Mouse (Mus musculus): ENCODE results near the gene Unc13b.
"Not testable (repeated sequence)": the region's sequence is repeated elsewhere in the genome, so short reads cannot be mapped to it uniquely, and the experiment has no call there.

The Unc13b gene

DNA sequence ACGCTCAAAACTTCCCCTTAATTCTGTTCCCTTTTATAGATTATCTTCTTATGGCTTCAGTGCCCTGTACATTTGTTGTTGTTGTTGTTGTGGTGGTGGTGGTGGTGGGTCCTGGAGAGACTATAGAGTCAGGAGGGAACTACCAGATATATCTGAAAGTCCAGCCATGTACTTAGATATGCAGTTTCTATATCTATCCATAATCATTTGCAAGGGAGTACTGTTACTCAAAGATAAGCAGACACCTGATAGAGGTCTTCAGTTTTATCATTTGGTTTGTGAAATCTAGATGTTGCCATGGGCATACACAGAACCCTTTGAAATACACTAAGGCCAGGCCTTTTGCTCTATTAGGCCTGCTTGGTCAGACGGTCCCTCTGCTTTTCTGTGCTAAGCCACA is 55.8 kb downstream of the Unc13b start:
- DNase-seq, result no peak

DNA sequence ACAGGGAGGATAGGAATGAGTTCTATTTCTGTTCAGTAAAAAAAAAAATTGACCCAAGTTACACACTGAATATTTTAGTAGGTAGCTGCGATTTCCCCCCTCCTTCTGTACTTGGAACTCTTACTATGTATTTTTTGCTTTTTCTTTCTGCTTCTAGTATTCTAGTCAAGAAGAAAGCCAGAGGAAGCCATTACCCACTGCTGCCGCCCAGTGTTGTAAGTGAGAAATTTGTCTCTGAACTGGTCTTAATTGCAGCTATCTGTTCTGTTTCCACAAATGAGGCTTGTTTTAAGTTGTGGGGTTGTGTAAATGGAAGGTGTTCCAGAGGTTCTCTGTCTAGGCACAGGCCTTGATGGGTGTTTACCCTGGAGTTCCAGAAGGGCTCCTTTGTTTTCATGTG is 56.2 kb downstream of the Unc13b start:
- DNase-seq, result peak; percentile 64

DNA sequence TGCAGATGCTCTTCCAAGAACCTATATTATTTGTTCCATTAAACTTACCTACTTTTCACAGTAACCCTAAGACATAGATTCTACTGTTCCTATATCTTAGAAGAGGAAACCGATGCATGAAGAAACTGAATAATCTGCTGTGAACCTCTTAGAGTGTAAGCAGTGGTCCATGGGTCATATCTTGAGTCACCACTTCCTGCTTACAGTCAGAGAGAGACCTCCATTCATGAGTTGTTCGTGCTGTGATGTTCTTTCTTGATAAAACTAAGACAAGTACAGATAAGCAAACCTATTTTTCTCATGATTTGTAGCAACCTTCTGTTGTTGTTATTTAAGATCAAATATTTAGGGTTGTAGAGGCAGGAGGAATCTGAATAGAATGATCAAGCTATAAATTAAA is 57.5 kb downstream of the Unc13b start:
- no peak for DNase-seq

DNA sequence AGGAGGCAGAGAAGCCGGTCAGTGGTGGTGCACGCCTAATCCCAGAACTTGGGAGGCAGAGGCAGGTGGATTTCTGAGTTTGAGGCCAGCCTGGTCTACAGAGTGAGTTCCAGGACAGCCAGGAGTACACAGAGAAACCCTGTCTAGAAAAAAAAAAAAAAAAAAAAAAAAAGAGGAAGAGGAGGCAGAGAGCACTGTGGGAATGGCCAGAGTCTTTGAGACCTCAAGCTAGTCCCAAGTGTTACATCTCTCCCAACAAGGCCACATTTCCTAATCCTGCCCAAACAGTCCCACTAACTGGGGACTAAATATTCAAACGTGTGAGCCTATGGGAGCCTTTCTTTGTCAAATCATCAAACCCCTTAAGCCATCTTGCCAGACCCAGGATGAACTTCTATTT is 71.0 kb downstream of the Unc13b start:
- DNase-seq, result no peak

DNA sequence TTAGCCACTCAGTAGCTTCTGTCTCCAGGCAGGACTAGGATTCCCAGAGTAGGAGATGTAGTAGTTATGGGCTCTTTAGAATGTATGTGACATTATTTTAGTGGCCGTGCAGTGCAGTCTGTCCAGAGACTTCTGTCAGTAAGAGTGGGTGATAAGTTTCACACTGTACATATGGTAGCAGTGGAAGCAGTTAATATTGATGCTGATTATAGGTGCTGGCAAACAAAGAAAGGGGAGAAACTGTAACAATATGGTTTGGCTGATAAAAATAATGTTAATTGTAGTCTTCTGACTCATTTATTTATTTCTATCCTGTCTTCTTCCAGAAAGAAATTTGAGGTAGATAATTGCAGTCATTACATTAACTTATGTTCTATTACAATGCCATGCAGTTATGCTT is 83.9 kb downstream of the Unc13b start:
- DNase-seq, result no peak

DNA sequence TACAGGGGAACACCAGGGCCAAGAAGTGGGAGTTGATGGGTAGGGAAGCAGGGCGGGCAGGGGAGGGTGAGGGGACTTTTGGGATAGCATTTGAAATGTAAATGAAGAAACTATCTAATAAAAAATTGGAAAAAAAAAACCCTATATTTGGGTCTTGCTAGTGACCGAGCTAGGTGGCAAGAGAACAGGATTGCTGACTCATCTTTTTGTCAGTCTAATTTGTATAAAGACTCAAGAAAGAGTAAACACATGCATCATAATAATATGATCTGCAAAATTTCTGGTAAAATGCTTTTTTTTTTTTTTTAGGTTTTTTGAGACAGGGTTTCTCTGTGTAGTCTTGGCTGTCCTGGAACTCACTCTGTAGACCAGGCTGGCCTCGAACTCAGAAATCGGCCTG is 93.7 kb downstream of the Unc13b start:
- not testable (repeated sequence) for DNase-seq

DNA sequence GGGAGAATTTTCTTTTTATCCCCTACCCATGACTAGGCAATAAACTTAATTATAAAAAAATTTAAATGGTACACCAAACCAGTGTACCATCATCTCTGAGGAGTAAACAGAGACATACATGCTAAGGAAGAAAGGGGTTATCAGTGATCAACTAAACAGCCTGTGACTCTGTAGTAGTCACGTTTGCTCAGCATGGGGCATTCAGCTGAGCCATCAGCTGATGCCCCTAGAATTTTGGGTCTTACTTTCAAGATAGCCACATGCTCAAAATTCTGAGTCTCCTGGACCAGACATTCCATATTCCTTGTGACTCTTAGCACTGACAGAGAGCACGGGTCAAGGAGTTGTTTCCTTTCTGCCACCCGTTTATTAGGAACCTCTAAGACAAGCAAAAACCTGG is 101.3 kb downstream of the Unc13b start:
- DNase-seq, result no peak

DNA sequence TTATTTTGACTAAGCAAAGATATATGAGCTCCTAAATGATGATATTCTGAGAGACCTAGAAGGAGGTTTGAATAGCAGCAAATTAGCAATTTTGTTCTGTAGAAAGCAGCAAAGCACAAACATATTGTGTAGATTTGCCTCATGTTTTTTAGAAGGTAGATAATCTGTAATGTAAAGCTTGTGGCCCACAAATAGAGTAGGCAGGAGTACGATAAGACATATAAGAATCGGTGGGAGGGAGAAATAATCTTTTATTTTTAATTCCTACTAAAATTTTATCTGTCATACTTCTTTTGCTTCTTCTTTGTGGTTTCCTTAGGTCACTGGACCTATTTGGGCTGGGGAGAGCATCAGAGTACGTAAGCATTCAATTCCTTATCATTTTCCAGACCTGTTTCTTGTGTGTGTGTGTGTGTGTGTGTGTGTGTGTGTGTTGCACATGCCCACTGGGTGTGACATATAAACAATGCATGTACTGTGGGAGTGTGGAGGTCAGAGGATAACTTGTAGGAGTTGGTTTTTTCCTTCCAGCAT is 102.4 kb downstream of the Unc13b start:
- no peak for DNase-seq

DNA sequence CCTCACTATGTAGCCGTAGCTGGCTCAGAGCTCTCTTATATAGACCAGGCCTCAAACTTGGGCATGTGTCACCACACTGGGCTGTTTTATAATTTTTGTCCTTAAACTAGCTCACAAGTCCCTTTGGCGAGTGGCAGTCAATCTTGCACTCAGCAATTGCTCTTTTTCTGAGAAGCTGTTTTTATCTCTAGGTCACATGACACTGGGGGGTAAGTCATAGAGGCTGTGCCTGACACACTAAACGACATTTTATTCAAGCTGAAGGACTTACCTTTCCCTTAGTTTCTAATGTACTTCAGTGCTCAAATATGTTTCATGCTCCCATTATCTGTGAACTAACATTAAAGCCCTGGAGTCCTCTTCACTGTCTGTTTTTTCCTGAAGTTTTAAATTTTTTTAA is 104.5 kb downstream of the Unc13b start:
- no peak for DNase-seq

DNA sequence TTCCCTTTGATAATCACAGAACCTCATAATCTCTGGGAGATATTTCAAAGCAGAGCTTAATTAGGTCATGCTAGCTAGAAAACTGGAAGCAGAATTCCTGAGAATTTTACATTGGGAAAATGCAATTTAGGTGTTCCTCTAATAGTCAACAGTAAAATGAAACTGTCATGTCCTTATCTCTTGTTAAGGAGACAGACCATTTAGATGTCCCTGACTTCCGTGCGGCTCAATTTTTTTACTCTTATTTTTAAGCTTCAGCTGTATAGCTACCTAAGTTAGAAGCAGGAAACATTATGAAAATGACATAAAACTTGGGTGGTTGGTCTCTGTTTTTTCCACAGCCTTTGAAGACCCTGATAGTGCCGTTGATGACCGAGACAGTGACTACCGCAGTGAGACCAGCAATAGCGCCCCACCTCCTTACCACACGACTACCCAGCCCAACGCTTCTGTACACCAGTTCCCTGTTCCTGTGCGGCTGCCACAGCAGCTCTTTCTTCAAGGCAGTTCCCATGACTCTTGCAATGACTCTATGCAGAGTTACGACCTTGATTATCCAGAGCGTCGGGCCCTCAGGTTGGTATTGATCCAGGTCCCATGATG is 106.8 kb downstream of the Unc13b start:
- DNase-seq, result no peak

DNA sequence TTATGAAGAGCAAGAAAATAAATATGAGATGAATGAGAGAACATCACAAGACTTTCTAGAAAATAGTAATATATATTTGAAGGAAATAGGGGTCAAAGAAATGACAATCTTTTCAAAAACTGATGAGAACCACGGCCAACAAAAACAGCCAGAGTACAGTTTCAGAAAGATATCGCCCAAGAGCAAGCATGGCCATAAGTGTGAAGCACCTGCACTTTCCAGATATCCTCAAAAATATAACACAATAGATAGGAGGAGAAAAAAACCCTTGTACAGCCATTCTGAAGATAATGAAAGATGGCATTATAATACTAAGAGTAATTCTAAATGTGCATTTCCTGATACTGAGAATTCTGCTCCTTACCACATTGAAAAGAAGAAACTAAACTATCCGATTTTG is 111.3 kb downstream of the Unc13b start:
- DNase-seq, result no peak

DNA sequence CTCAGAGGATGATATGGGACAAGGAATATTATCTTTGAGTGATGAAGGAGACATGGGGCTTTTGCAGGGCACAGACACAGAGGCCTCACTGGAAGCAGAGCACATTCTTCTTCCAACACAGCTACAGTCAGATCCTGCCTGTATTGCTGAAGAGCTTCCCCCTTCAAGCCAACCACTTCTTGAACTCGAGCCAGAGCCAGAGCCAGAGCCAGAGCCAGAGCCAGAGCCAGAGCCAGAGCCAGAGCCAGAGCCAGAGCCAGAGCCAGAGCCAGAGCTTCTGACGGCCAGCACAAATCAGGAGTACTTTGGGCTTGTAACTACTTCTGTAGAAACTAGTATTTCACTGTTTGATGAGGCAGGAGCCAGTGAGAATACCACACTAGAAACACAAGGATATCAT is 118.4 kb downstream of the Unc13b start:
- peak; percentile 93 for DNase-seq

DNA sequence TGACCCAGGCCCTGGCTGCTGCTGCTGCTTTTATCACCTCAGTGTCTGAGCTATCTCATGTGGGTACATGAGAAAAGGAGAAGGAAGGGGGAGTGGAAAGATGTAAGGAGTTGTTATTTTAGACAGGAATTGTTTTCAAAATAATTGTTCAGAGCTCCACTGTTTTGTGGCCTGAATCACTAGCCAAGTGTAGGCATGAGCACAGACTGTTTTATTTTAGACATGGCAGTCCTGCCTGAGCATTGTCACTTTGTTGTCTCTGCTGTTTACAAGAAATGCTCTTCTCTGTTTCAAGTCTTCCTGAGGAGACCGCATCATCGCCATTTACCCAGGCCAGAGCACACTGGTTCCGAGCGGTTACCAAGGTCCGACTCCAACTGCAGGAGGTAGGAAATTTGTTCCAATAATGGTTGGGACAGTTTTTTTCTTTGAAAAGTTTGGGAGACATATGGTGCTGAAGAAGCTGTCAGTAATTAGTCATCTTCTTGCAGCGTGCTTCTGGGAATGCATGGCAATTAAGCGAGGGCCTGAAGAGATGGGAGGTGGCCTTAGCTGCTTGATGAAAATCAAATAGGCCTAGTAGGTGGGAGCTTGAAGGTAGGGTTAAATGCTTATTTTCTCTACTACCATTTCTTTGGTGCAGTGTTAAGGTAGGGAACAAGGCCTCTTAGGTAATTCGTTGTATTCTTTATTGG is 123.9 kb downstream of the Unc13b start:
- DNase-seq, result no peak

DNA sequence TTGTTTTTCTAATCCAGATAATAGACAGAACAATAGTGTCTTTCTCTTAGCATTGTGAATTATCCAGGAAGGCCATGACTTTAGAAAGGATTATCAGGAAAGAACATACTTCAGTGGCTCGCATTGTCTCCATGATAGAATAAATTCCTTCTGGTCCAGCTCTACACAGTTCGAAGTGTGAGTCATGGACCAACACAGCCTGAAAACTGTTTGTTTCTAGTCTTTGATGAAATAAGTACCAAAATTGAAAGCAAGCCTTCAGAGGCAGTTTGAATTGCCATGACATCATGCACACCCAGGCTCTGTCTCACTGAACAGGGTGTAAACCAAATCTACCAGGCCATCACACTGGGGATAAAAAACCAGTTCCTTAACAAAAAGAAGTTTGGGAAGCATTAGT is 128.7 kb downstream of the Unc13b start:
- no peak for DNase-seq

DNA sequence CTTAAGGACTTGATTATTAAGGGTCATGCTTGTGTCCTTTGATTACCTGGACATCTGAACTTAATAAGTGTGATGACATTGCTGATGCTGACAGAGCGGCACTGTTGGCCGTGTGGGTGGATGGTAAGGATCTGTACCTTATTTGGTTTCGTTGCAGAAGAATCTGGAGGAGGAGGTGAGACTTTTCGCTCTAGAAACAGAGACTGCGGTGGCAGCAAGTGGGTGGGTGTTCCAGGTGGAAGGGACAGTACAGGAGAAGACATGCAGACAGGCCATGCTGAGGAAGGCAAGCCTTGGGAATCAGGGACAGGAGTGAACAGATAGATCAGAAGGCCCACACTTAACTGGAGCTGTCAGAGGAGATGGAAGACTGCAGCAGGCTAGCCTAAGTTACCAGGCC is 130.6 kb downstream of the Unc13b start:
- no peak for DNase-seq

DNA sequence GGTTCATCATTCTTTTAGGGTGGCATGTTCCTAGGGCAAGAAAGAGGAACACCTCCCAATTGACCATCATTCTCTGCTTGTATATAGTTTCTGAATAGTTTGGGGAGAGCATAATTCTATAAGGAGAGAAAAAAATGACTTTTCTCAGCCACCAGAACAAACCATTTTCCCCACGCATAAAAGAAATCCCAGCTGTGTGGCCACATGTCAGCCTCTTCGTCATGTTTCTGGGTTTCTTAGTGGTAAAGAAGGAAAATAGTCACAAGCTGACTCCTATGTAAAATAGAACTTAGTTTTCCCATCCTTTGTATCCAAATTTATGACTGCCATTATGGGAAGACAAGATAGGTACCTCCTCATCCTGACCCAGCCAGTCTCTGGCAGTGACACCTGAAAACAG is 146.2 kb downstream of the Unc13b start:
- DNase-seq, result no peak

DNA sequence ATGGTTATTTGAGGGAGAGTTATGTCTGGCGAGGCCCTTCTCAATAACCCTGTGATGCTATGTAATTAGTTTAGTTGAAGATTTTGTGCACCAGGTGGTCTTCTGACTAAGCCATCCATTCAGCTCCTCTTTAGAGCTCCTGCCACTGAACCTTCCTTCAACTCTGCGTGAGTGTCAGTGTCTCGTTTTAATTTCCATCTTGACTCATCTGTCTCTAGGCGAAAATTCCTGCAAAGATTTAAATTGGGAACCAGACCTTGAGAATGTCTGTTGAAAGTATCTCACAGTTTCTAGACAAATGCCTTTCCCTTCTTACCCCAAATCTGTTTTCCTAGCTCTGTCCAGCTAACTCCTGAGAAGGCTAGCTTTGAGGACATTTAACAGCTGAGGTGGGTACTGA is 146.8 kb downstream of the Unc13b start:
- no peak for DNase-seq

DNA sequence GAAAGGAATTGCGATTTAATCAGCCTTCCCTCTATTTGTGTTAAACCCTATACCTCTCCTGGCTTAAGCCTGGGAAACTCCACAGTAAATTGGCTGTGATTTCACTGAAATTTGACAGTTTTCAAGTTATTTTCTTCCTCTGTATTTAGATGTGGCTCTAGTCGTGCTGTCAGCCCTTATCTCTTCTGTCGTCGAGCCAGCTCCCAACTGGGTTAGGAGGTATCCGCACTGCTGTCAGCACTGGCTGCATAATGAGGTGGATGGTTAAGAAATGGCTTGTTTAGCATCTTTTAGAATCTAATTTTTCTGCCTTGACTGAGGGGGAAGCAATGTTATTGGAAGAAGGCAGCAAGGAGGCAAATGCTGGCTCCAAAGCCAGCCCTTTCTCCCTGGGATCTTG is 148.2 kb downstream of the Unc13b start:
- DNase-seq, result no peak

DNA sequence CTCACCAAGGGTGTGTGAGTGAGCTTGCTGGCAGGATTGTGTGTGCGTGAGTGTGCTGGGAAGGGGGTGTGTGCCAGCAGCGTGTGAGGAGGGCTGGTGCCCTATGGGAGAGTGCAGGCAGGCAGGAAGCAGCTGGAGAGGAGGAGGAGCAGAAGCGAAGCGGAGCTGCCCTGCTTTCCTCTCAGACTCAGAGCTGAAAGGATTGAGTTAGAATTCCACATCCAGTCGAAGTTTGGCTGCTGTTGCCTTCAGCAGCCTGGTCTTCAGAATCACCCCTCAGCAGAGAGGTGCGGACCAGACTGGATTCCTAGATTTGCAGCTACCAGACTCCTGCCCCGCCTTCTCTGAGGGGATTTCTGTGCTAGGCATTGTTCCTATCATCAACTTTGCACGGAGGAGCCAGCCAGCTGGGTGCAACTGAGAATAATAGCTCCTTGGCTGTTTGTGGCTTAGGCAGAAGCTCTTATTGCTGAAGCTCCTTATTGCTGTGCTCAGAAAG is 150.4 kb downstream of the Unc13b start:
- peak; percentile 85 for DNase-seq

DNA sequence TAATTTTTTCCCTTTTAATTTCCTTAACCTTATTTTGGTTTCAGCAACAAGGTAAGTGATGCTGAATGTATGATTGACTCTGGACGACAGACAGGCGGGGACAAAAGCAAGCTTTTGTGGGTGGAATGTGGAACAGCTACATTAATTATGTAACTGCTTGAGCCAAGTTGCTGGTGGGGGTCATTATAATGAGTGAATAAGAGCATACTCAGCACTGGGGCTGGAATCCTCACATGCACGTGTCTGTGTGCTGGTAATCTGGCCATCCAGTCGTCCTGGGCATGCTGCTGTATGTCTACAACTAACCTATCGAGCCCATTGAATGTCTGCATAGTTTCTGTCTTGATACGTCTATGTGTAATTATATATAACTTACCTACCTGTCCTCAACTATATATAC is 150.9 kb downstream of the Unc13b start:
- DNase-seq, result no peak

DNA sequence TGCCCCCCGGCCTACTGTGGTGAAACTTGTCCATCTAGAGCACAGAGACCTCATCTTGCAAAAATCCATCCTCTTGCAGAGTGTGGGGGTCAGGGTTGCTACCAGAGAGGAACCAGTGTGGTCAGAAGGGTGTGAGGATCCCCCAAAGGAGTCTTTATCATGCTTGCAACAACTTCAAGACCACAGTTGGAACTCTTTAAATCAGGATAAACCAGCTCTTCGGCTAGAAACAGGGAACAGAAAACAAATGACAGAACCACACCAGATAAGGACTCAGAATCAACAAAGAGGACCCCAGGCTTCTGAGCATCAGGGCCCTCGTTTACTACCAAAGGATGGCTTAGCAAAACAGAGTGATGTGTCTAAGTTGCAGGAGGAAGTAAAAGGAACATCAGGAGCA is 157.7 kb downstream of the Unc13b start:
- no peak for DNase-seq

DNA sequence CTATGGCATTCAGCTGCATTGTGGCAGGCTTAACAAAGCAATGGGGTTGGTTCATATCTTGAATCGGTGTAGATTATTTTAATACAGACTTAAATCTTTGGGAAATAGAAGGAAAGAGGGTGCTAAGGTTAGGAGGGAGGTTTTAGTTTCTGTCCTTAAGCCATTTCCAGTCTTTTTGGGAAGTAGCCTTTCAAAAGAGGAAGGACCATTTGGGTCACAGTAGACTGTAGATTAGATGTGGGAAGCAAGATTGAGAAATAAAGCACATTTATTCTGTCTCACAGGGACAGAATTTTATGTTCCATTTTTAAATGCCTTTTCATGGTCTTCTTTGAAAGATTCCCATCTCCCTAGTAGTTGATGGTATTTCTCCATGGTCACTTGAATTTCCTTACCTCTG is 159.2 kb downstream of the Unc13b start:
- DNase-seq, result no peak

DNA sequence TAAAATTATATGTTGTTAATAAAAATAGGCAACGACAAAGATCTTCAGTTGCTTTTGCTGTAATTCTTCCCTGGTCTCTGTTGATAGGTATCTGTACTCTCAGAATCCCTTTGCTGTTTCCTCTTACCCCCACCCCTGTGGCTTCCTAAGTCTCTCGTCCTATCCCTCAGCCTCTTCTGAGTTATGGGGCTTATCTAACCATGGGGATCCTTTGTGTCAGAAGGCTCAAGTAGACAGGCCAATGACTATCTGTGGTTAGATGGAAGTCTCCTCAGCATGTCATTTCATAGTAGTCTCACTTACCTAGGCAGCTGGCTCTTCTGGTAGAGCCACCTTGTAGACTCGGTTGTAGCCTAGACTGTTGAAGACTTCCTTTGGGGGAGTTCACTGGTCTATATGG is 173.1 kb downstream of the Unc13b start:
- no peak for DNase-seq

DNA sequence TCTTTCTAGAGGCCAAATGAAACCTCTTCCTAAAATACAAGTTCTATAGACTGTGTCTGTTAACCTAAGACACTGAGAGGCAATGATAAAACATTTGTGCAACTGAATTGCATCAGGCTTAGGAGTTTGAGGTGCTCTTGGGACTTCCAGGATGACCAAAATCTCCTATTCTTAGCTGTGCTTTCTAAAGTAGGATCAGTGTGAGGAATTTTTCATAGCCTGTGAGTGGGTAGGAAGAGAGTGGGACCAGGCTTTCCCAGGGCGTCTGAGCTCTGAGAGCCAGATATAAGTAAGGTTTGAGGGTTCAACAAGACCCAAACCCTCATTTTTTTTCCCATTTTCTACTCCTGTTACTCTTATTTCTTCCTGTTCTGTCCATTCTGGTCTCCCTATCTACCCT is 174.2 kb downstream of the Unc13b start:
- DNase-seq, result no peak

DNA sequence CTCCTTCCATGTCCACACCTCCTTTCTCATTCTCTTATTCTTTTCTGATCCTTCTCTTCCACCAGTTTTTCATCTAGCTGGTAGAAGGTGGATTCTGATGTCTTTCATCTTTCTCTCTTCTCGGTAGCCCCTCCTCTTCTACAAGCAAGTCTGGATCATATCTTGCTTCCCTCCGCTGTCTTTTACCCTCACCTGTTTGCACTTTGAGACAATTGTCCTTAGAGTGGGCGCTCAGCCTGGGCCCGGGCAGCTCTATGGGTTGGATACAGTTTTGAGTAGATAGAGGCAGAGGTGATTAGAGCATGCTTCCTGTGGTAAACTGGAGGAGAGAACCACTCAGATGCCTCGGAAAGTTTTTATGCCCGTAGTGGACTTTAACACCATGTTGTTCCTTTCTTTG is 174.7 kb downstream of the Unc13b start:
- peak; percentile 79 for DNase-seq

Measured in heart, adult 11 months (tissue).